Mouse (Mus musculus) spleen, adult 2 months (tissue): ENCODE results near the gene Ttc19. TPM values are rescaled to one million over a fixed set of nuclear protein-coding genes. Genes with fewer than 3 reads are reported as not detected.

Experiments
- DNase-seq, 2 experiments: peaks; one replicate each; pipeline versions ENCODE4 v3.0.0 to v3.0.0-alpha.2; 2012 to 2021; ENCODE audit warnings: low spot score in 2 of 2, low read depth in 1 of 2
- H3K27ac ChIP-seq: fragments of 200-500 bp; 2 replicates; pipeline ENCODE4 v1.5.1; 2012; ENCODE audit warnings: low read length, inconsistent platforms; ENCODE audit not compliant: insufficient read depth
- H3K27me3 ChIP-seq: fragments of 200-500 bp; 2 replicates; pipeline ENCODE4 v1.6.1; 2012; ENCODE audit warnings: mild to moderate bottlenecking, moderate library complexity, low read length, inconsistent platforms; ENCODE audit not compliant: control insufficient read depth, insufficient read depth
- H3K36me3 ChIP-seq: fragments of 200-500 bp; 2 replicates; pipeline ENCODE4 v1.6.1; 2012; ENCODE audit warnings: mild to moderate bottlenecking, low read length, inconsistent platforms; ENCODE audit not compliant: control insufficient read depth, insufficient read depth
- H3K4me1 ChIP-seq: fragments of 200-500 bp; 2 replicates; pipeline ENCODE4 v1.6.1; 2011; ENCODE audit warnings: inconsistent platforms; ENCODE audit not compliant: control insufficient read depth, insufficient read depth, insufficient read length
- H3K4me3 ChIP-seq: fragments of 200-500 bp; 2 replicates; pipeline ENCODE4 v1.5.1; 2011; ENCODE audit warnings: mild to moderate bottlenecking, inconsistent platforms; ENCODE audit not compliant: insufficient read depth, insufficient read length; ENCODE audit errors: extremely low read depth
- CTCF ChIP-seq: fragments of 200-500 bp; IDR thresholded peaks from 2 replicates; pipeline ENCODE4 v1.5.1; 2011; ENCODE audit warnings: mild to moderate bottlenecking, inconsistent platforms; ENCODE audit not compliant: insufficient read depth, insufficient read length, insufficient replicate concordance; ENCODE audit errors: extremely low read depth
- POLR2A ChIP-seq: fragments of 200-500 bp; IDR thresholded peaks from 2 replicates; pipeline ENCODE4 v1.6.1; 2011; ENCODE audit warnings: low read depth, low read length, inconsistent platforms
- whole genome bisulfite sequencing: fragments of 180-500 bp; shearing (Covaris S2); methylation state at CpG from one replicate; pipeline ENCODE4 v1.1.7; 2018; 5-methylcytosine and 5-hydroxymethylcytosine counted together
- polyA plus RNA-seq: library from polyadenylated mRNA; depleted of rRNA; stranded (reverse); fragments of >200 nt; gene quantifications from 2 replicates; pipeline ENCODE4 v1.2.3, GENCODE M21; 2012

Gene Ttc19
- polyA plus RNA-seq, 1 experiment, result 4.4 TPM

- H3K27ac ChIP-seq, result no peak overlapping the region
- no peaks in the 10 kb centered on the region; the same call in 1 of the 2 replicates for H3K4me1 ChIP-seq
- no peak for DNase-seq
- no peaks in the 10 kb centered on the region for H3K36me3 ChIP-seq
- TF ChIP-seq CTCF (no peak), POLR2A (no peak)
- 71% methylated on average over 8 of the region's 8 CpGs for WGBS
- H3K4me3 ChIP-seq, result no peak overlapping the region
- no peaks in the 10 kb centered on the region for H3K27me3 ChIP-seq
Observed at GRCm38 (mm10) chr11:62285020-62285419, 3.7 kb downstream of the Ttc19 start.

- Histone ChIP-seq H3K4me1 (no peaks in the 10 kb centered on the region), H3K27ac (no peak overlapping the region), H3K27me3 (no peaks in the 10 kb centered on the region), H3K4me3 (no peak overlapping the region), H3K36me3 (no peaks in the 10 kb centered on the region)
- WGBS, result 93% methylated on average over 1 of the region's 1 CpGs
- TF ChIP-seq CTCF, result no peak
- no peak for TF ChIP-seq POLR2A
- DNase-seq, result no peak
Observed at GRCm38 (mm10) chr11:62287700-62288099, 6.4 kb downstream of the Ttc19 start.

- TF ChIP-seq POLR2A, result no peak
- TF ChIP-seq CTCF, result no peak
- WGBS, result 98% methylated on average over 2 of the region's 2 CpGs
- peaks cover 2% of the 10 kb centered on the region; the same call in 1 of the 2 replicates for H3K36me3 ChIP-seq
- H3K4me1 ChIP-seq, result no peaks in the 10 kb centered on the region
- DNase-seq, result no peak
- no peak overlapping the region for H3K4me3 ChIP-seq
- no peaks in the 10 kb centered on the region for H3K27me3 ChIP-seq
- H3K27ac ChIP-seq, result no peak overlapping the region
Observed at GRCm38 (mm10) chr11:62294121-62294520, 12.8 kb downstream of the Ttc19 start.

GRCm38 (mm10) chr11:62298883-62299282 lies 17.6 kb downstream of the Ttc19 start:
- 94% methylated on average over 6 of the region's 6 CpGs for WGBS
- Histone ChIP-seq H3K4me1 (no peaks in the 10 kb centered on the region), H3K36me3 (peaks cover 4% of the 10 kb centered on the region; the same call in 1 of the 2 replicates), H3K27me3 (no peaks in the 10 kb centered on the region), H3K27ac (no peak overlapping the region), H3K4me3 (no peak overlapping the region)
- no peak for DNase-seq
- no peak for TF ChIP-seq CTCF
- no peak for TF ChIP-seq POLR2A

GRCm38 (mm10) chr11:62305866-62306265 lies 24.6 kb downstream of the Ttc19 start:
- no peak for DNase-seq
- H3K27ac ChIP-seq, result no peak overlapping the region
- no peaks in the 10 kb centered on the region for H3K27me3 ChIP-seq
- TF ChIP-seq CTCF (no peak), POLR2A (no peak)
- 97% methylated on average over 2 of the region's 2 CpGs for WGBS
- no peak overlapping the region for H3K4me3 ChIP-seq
- H3K36me3 ChIP-seq, result peaks cover 7% of the 10 kb centered on the region
- H3K4me1 ChIP-seq, result no peaks in the 10 kb centered on the region

- Histone ChIP-seq H3K36me3 (peaks cover 15% of the 10 kb centered on the region), H3K4me1 (no peaks in the 10 kb centered on the region)
Observed at GRCm38 (mm10) chr11:62309296-62309695, 28.0 kb downstream of the Ttc19 start.

GRCm38 (mm10) chr11:62314984-62315383 lies 33.7 kb downstream of the Ttc19 start:
- Histone ChIP-seq H3K4me3 (no peak overlapping the region), H3K36me3 (peaks cover 32% of the 10 kb centered on the region), H3K4me1 (no peaks in the 10 kb centered on the region), H3K27ac (no peak overlapping the region), H3K27me3 (no peaks in the 10 kb centered on the region)
- 96% methylated on average over 5 of the region's 5 CpGs for WGBS
- no peak for DNase-seq
- TF ChIP-seq CTCF, result no peak
- TF ChIP-seq POLR2A, result no peak

More at GRCm38 (mm10) chr11:62309296-62309695, 28.0 kb downstream of the Ttc19 start:
- Histone ChIP-seq H3K4me3 (no peak overlapping the region), H3K27me3 (no peaks in the 10 kb centered on the region), H3K27ac (no peak overlapping the region)
- no peak for TF ChIP-seq CTCF
- TF ChIP-seq POLR2A, result no peak
- 94% methylated on average over 2 of the region's 2 CpGs for WGBS
- no peak for DNase-seq
